Comparison of ENCODE assay signal across 26 mouse cellular contexts in genomic region chr10:62841901-62842447, GRCm38 (mm10). TPM values are rescaled to one million over a fixed set of nuclear protein-coding genes. Genes with fewer than 3 reads are reported as not detected.
DNase-seq lines count a peak whose midpoint lies in the region; ATAC-seq lines count a peak whose summit lies in the region.
"Had no signal": no experiment of that assay in that cellular context is flagged by ENCODE, and none has a peak within 500 bp of the region (broad histone marks: within the 10 kb centered on the region; RNA-seq: fewer than 3 reads in every experiment).

No protein-coding gene starts in this region.

- peaks cover 21% of the 10 kb centered on the region for H3K36me3 ChIP-seq in kidney, embryonic 16.5 days (ENCODE audit: insufficient read depth, low read length)
- peaks cover 31% of the 10 kb centered on the region for H3K36me3 ChIP-seq in neural tube, embryonic 15.5 days

- no peak overlapping the region for H3K4me3 ChIP-seq in kidney, embryonic 16.5 days (ENCODE audit: low read length)
- no peak overlapping the region for H3K4me3 ChIP-seq in neural tube, embryonic 15.5 days (replicated peaks)
- H3K4me3 ChIP-seq: embryonic facial prominence, embryonic 12.5 days; embryonic facial prominence, embryonic 15.5 days; heart, adult 2 months; heart, embryonic 10.5 days; heart, embryonic 13.5 days; hindbrain, embryonic 12.5 days had no signal

- WGBS in kidney, embryonic 16.5 days: 43% methylated on average over 10 of the region's 10 CpGs
- WGBS in neural tube, embryonic 15.5 days: 63% methylated on average over 10 of the region's 10 CpGs

- ATAC-seq in kidney, embryonic 16.5 days (ENCODE audit: low FRiP score, low TSS enrichment): peak; percentile 37; the same call in 1 of the 2 replicates
- 0 out of 2 replicates have a peak, but pooled peaks have one; percentile 57 for ATAC-seq in neural tube, embryonic 15.5 days (ENCODE audit: low FRiP score)
- ATAC-seq: CD4-positive, CD25-positive, alpha-beta regulatory T cell, adult 4 months; forebrain, embryonic 14.5 days; forebrain, postnatal 0 days; hindbrain, embryonic 16.5 days had no signal

- peaks cover 26% of the 10 kb centered on the region for H3K4me1 ChIP-seq in kidney, embryonic 16.5 days (ENCODE audit: insufficient read depth, low read length)
- H3K4me1 ChIP-seq in neural tube, embryonic 15.5 days: peaks cover 14% of the 10 kb centered on the region
- H3K4me1 ChIP-seq: hindbrain, embryonic 12.5 days had no signal

- peak; percentile 21 for DNase-seq in kidney, adult 11 months
- DNase-seq in kidney, postnatal 36 days: no peak
- DNase-seq in kidney, adult 18-20 months: no peak
- DNase-seq in neural tube, embryonic 10.5 days (ENCODE audit: extremely low spot score, low spot score): no peak
- peak; percentile 12 to 37 for DNase-seq in kidney, postnatal 4 days
- no peak for DNase-seq in layer of hippocampus, adult 8-10 months (ENCODE audit: low spot score in 2 of 2)
- DNase-seq: adrenal gland, postnatal 10 days; adrenal gland, postnatal 36 days; cerebellum, adult 2 months; cerebellum, adult 9-11 months; cerebellum, postnatal 25 days; forebrain, postnatal 0 days; gastrocnemius, postnatal 36 days; heart, adult 2 months; heart, postnatal 14 days; heart, postnatal 4 days had no signal

- no peaks in the 10 kb centered on the region for H3K27me3 ChIP-seq in kidney, embryonic 16.5 days (ENCODE audit: insufficient read depth, low read length)
- no peaks in the 10 kb centered on the region for H3K27me3 ChIP-seq in neural tube, embryonic 15.5 days (replicated peaks)
- H3K27me3 ChIP-seq: embryonic facial prominence, embryonic 12.5 days; embryonic facial prominence, embryonic 15.5 days; heart, embryonic 13.5 days; hindbrain, embryonic 12.5 days had no signal

- no peak overlapping the region for H3K4me2 ChIP-seq in kidney, embryonic 16.5 days (replicated peaks; ENCODE audit: low read depth, low read length)
- H3K4me2 ChIP-seq in neural tube, embryonic 15.5 days: no peak overlapping the region
- H3K4me2 ChIP-seq: embryonic facial prominence, embryonic 12.5 days; embryonic facial prominence, embryonic 15.5 days; heart, embryonic 13.5 days; hindbrain, embryonic 12.5 days had no signal

- no peak overlapping the region for H3K27ac ChIP-seq in kidney, embryonic 16.5 days (ENCODE audit: low read length)
- no peak overlapping the region for H3K27ac ChIP-seq in neural tube, embryonic 15.5 days (replicated peaks)
- H3K27ac ChIP-seq: embryonic facial prominence, embryonic 12.5 days; embryonic facial prominence, embryonic 15.5 days; heart, adult 2 months; heart, embryonic 10.5 days; hindbrain, embryonic 12.5 days had no signal

- H3K9ac ChIP-seq in kidney, embryonic 16.5 days (replicated peaks; ENCODE audit: low read length): no peak overlapping the region
- no peak overlapping the region for H3K9ac ChIP-seq in neural tube, embryonic 15.5 days (replicated peaks)
- H3K9ac ChIP-seq: embryonic facial prominence, embryonic 12.5 days; embryonic facial prominence, embryonic 15.5 days; forebrain, postnatal 0 days; heart, embryonic 13.5 days; hindbrain, embryonic 12.5 days had no signal

- H3K9me3 ChIP-seq in kidney, embryonic 16.5 days (ENCODE audit: low read length): no peaks in the 10 kb centered on the region
- H3K9me3 ChIP-seq in neural tube, embryonic 15.5 days (replicated peaks): no peaks in the 10 kb centered on the region
- H3K9me3 ChIP-seq: embryonic facial prominence, embryonic 12.5 days; embryonic facial prominence, embryonic 15.5 days; heart, embryonic 10.5 days; heart, embryonic 13.5 days; hindbrain, embryonic 12.5 days had no signal

RNA-seq across cellular contexts. Expression of gene Ccar1, which starts 49.9 kb away (rescaled TPM):
- polyA plus RNA-seq in kidney, embryonic 16.5 days (2015; fragmentation: Nextera tagmentation; extraction: Ambion mirVana): 148 and 149 TPM in 2 replicates
- 87.7 and 102 TPM in 2 replicates for polyA plus RNA-seq in neural tube, embryonic 15.5 days (2015; fragmentation: Nextera tagmentation; extraction: Ambion mirVana)
- 10 to 100 TPM; 49.1 to 75.0 (median 62.9) TPM for total RNA-seq in layer of hippocampus, adult 8-10 months (2022)

Comparison
In these comparisons a context has a peak if more than half of its experiments do, and no peak if none do; other contexts are left out.
1. DNase-seq: peak in kidney, adult 11 months (single experiment) and kidney, postnatal 4 days (2 of 2); none in kidney, postnatal 36 days (0 of 2), kidney, adult 18-20 months (single experiment), neural tube, embryonic 10.5 days (single experiment) and layer of hippocampus, adult 8-10 months (0 of 2).